Mouse (Mus musculus) kidney, adult 11 months (tissue): ENCODE measurements at regions not wholly inside any gene's neighbourhood (a gene's known extent, or its start where the extent isn't known, plus 50 kb on each side); places are given as distances from the start of the nearest gene placed in this dataset.

Experiments
- DNase-seq: peaks from one replicate; pipeline ENCODE4 v3.0.0; 2022

DNA sequence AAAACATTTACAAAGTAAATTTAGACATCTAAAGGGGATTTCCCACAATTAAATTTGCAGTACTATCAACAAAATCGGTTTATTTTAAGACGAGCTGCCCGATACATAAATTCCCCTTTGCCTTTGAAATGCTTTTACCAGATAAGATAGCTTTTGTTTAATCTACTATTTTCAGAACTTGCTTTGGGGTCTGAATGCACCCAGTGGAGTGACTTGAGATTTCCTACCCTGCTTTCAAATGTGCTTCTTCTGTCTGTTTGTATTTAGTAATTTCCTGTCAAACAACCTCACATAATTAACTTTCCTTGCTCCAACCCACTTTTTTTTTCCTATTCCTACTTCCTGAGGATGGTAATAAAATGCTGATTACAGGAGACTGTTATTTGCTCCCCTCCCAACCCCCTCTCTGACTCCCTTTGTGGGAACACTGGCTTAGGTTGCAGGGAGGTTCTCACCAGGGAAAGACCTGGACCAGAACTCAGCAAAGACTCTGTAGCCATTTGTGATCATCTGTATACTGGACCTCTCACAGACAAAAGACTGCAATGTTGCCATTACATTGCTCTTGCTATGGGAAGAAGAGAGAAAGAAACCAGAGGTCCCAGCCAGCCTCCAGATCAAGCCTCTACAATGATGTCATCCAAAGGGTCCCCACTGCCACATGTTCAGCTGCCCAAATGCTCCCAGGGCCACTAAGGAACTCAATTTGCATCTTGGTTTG is 318.1 kb downstream of the Sox4 start:
- no peak for DNase-seq

DNA sequence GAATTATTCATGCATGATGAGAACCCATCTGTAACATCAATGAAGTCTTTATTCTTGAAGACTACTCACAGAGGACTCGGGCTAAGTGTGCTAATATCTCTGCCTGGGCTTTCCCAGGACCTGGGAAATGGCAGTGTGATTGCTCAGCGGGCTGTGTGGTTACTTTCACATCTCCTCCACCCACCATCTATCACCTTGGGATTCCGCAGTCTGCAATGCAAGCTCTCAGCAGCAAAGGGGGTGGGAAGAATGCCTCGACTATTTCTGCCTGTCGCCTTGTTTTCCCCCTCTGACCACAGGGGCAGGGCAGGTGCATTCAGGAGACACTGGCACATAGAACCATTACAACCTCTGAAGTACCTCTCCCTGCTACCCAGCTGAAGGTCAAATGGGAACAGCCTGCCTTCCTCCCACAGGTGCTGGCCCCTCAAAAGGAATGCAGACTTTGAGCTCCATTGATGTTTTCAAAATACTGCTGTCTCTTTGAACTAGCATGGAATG is 319.9 kb downstream of the Sox4 start:
- peak; percentile 44 for DNase-seq

DNA sequence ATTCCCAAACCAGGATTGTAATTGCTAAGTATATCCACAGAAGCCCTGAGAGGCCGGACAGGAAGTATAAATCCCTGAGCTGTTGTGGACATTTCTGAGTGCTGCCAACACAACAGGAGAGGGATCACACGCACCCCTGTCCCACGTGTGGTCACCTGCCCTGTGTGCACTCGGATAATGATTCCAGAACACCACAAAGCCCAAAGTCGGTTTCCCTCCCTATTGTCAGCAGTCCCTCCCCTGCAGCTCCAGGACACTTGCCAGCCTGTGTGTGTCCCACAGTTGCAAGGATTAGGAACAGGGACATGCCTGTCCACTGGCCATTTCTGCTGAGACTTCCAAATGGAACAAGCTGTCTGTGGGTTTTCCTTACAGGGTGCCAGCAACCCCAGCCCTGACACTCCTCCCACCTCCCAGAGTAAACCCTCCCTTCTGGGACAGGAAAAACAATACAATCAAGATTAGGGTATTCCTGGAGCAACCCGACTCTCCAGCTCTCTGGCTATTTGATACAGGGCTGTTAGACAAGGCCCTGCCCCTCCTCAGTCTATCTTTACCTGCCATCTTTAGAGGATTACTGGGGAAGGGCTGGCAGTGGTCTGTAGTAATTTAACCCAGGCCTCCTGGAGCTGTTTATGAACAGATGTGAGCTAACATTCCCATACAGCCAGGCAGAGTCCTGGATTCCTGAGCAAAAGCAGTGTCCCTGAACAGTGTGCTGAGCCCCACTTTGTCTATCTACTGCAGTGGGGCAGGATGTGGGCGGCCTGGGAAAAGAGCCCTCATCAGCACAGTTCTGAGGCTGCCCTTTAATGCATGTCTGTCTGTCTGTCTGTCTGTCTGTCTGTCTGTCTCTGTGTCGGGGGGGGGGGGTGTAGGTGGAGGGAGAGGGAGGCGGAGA is 323.8 kb downstream of the Sox4 start:
- peak; percentile 39 for DNase-seq

DNA sequence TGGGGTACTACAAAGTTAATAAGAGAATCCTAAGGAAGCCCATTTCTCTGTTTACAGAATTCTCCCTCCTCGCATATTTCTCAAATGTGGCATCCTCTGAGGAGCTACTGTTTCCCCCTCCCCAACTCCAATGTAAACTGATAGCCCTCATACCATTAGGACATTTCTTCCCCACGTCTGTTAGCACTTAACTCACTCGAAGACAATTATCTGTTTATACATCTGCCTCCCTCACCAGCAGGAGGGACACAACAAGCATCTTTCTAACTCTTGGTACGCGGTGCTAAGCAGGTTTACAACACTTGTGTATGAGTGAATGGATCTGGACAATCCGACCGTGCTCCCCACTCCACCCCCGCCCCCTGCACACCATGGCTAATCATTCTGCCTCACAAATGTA is 324.8 kb downstream of the Sox4 start:
- DNase-seq, result no peak

DNA sequence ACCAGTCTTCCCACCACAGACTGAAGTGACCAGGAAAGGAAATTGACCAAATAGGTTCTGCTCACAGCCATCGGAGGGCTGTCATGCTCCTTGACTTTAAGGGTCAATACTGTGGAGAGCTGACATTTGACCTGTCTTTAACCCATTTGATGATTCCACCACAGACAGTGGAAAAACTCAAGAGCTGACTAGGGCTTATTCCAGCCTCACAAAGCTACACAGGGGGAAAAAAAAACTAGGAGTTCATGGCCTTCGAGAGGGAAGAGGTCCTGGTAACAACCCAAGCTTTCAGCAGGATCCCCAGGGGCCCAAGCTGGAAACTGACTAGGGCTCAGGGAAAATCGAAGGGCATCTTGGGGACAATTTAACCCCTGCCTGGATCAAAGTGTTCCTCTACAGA is 334.6 kb downstream of the Sox4 start:
- DNase-seq, result no peak

DNA sequence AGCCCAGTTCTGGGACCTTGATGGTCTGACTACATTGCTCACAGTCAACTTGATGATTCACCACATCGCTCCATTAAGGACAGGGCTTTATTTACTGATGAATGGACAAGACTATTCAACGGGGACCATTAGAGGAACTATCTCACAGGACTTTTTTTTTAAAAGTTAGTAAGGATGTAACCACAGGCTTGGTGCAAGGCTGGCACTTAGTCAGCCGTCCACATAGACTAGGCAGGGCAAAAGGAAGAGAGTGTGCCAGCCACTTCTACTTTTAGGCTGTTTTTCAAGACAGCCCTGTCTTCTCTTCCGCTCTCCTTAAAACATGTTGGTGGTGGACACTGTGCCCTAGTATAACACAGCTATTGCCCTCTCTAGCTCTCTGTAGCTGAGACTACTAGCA is 336.0 kb downstream of the Sox4 start:
- DNase-seq, result no peak

DNA sequence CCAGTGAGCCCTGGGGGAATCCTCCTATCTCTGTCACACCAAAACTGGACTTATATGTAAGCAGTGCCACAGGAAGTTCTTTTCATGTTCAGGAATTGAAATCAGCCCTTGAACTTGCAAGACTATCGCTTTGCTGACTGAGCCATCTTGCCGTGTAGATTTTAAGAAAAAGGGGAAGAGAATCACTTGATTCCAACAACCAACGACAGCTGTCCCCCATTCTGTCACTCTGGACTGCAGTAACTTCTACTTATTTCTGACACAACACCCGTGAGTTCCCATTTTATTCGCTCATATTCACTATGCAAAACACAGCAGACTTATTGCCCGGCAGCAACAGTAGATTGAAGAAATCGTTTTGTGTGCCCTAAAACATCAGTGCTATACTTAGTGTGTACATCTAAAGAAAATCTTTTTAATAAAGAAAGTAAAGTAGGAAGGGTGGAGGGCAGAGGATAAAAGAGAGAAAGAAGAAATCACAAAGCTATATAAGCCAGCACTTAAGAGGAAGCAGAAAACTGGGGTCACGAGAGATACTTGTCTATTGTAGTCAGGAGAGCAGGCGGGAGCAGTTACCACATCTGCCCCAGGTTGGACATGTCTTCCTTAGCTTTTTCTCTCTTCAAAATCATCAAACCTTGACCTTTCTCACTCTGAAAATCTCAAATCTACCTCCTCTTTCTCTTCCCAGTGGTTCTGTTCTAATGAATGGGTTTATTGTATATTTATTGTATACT is 336.7 kb downstream of the Sox4 start:
- no peak for DNase-seq

DNA sequence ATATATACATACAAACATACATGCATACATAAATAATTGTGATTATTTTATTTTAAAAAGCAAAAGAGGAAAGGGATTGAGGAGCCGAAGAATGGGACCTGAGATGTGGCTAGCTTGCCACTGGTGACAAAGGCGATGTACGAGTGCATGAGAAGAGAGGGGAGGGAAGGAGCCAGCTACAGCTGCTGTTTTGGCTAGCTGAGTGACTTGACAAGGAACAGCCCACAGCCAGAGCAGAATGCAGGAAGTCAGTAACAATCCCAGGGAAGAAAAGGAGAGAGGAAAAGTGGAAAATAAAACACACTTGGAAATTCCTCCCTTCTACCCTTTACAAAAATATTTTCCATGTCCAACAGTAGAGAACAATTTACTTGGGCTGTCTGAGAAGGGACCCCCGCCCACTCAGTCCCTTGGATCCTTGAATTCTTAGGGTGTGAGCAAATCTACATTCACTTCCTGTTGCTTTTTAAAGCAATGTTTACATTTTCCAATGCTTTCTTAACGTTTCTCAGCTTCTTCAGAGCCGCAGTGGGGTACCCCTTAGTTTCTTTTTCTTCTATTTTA is 345.9 kb downstream of the Sox4 start:
- no peak for DNase-seq

DNA sequence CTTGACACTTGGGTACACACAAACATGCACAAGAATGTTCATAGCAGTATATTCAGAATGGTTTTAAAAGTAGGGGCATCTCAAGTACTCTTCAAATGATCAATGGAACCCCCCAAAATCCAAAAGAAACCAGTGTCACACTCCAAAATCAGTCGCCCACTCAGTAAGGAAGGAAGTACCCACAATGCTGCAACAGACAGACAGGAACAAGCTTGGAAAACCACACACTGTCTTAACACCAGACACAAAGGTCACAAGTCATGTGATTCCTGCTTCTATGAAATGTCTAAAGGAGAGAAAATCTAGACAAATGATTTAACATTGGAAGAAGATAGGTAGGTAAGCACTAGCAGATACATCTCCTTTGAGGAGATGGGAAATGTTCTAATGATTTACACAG is 346.9 kb downstream of the Sox4 start:
- no peak for DNase-seq

DNA sequence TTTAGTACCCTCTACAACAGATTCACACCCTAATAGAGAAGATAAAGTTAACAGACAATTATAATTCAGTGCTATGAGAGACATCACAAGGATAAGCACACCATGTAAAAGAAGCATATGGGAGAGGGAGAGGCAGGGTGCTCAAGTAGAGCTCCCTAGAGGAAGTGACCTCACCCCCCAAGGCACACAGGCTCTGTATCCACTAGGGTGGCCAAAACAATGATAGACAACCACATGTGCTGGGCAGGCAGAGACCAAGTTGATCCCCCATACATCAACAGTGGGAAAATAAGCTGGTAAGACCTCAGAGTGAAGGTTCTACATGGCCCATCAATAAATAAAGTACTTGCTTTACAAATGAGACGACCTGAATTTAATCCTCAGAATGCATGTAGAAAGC is 347.7 kb downstream of the Sox4 start:
- DNase-seq, result no peak

DNA sequence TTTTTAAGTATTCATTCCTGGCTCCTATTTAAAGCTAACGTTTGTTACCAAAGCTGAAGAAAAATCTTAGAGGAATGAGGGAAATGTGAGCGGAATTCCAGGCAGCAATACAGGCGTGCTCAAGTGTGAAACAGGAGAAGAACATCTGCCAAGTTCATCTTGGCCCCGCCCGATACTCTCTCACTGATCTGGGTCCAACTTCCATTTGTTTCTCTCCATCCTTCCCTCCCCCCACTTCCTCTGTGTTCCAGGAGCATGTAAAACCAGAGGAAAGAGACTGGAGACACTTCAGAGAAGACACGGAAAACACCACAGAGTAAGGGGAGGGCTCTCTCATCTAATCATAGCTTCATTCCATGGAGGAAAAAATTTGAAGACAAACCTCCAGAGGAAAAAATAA is 346.7 kb downstream of the Gm11361 start:
- peak; percentile 69 for DNase-seq

DNA sequence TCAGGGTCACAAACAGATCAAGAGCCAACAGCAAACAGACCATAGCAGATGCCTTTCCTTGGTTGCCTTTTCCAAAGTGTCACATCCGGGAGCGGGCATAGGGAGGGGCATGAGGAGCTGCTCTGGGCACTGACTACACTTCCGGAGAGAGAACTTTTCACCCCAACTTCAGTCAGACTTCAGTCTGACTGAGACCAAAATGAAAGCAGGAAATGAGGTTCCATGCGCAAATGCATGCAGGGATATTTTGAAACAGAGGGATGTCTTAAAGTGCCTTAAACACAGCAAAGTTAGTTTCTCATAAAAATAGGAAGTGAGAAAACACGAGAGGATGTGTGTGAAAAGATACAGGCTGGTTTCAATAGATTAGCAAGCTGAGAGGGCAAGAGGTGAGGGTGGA is 343.5 kb downstream of the Gm11361 start:
- DNase-seq, result peak; percentile 15

DNA sequence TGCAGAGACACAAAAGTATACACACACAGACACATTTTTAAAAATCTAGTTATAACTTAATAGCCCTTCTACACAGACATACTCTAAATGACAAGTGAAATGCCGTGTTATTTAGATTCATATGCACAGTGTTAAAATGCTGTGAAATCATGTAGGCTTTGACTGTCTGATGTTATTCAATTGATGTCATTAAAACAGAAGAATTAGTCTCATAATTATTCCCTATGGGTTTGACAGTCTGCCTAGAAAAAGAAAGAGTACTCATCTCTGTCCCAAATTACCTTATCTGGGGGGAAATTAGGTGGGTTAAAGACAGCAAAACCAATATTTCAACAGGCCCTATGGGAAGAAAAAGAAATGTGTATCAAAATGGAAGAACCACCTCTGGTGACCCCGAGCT is 339.0 kb downstream of the Gm11361 start:
- DNase-seq, result no peak

DNA sequence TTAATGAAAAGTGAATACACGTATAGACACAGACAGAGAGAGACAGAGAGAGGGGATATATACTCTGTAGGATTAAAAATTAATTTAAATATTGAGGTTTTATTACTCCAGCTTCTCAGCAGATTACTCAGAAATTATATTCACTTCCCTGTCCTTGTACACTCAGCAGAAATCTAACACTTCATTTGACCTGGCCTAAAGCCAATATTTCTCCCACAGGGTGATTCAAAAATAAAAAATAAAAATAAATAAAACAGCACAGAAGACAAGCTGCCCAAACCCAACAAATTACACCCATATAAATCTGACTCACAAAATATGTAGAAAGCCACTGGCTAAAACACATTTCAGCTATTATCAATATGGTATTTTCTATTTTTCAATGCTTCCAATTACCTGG is 334.8 kb downstream of the Gm11361 start:
- DNase-seq, result no peak

DNA sequence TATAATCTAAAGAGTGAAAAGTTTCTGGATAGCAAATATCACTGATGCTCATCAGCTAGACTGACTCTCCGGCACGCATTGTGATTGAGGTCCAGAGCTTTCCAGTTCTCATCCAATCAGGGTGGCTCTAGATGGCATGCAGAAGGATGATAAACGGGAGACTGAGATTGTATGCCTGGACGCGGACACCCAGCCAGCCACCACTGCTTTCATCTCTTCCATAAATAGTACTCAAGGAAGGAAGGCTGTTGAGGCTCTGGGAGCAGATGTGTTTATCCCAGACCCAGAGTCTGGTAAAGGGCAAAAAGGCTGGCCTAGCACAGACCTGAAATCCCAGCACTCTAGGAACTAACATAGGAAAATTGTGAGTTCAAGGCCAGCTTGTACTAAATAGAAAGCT is 330.6 kb downstream of the Gm11361 start:
- DNase-seq, result no peak

DNA sequence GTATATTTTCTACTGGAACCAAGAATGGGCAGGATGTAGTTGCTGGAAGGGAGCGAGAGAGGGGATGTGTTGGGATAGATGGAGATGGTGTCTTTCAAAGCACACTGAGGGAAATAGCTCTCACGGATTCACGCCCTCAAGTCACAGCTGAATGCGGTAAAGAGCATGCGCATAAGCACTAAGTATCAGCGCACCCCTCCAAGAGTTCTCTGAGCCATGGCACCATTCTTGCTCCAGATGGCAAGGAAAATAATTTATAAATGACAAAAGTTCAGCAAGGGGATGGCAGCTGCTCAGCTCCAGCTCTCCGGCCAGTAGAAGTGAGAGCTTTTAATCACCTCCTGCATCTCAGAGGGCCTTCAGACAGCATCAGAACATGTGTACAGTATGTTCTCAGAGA is 329.4 kb downstream of the Gm11361 start:
- no peak for DNase-seq

DNA sequence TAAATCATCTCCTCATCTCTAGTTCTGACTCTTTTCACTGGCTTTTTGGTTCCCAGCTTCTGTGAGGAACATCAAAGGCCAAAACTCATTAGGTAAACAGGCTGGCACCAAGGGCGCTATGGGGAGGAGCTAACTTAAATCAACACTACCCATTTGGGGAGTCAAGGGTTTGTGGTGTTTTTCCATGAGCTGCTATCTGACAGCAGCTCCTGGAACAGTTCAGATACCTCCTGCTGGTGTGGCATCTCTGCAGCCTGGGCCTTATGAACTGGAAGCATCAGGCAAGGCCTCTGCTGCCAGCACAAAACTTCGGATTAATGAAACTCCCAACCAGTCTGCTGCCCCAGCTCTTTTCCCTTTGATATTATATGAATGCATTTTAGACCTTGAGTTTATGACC is 328.8 kb downstream of the Gm11361 start:
- DNase-seq, result peak; percentile 14

DNA sequence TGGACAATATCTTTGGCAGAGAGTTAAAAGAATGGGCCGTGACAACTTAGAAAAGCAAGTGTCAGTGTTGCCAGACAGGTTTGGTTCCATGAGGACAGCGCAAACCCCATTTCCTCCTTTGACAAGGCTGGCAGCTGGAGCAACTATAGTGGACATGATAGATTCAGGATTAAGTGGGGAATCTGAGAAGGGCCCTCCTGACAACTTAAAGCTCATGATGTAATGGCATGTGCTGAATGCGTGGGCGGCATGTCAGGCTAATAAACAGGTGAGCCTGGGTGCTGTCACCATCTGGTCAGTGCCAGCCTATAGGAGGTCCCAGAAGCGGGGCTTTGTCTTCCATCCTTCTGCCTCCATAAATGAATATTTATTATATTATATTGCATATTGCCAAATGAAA is 326.3 kb downstream of the Gm11361 start:
- DNase-seq, result no peak

DNA sequence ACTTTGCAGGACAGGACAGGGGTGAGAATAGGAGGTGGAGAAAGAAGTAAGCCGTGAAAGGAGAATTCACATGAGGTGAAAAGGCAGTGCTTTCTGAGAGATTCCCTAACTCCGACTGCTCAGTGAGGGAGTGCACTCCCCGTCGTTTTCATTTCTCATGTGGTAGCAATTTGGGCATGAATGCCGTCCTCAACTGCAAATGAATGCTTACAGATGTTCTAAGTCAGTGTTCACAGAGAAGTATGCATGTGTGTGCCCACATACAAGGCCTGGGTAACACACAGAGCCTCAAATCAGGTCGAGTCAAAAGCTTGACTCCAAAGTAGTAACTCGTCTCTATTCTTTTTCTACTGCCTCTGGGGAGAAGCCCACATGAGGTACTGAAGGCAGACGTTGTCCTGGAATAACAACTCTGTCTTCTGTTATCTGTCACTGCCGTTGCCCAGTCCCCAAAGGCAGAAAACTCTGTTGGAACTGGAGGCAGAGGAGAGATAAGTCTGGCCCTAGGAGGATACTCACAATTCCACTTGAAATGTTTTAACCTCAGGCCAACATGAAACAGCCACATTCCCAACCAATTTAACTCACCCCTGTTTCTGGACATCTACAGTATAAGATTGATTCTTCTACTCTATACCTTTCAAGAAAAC is 318.0 kb downstream of the Gm11361 start:
- no peak for DNase-seq

DNA sequence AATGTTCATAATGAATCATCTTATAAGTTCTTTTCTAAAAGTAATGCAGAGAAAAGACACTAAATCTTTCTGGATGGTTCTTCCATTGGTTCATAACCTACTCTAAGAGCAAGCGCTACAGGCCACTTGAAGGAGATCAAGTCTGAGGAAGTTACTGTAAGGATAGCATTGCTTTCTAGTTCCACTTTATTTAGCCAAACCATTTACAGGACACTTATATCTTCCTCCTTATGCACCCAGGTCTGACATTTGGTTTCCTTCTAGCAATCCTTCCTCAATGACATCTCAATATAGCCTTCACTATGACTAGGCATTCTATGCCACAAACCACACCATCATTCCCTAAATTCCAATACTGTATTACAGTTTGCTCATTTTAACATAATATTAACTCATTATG is 316.0 kb downstream of the Gm11361 start:
- no peak for DNase-seq

DNA sequence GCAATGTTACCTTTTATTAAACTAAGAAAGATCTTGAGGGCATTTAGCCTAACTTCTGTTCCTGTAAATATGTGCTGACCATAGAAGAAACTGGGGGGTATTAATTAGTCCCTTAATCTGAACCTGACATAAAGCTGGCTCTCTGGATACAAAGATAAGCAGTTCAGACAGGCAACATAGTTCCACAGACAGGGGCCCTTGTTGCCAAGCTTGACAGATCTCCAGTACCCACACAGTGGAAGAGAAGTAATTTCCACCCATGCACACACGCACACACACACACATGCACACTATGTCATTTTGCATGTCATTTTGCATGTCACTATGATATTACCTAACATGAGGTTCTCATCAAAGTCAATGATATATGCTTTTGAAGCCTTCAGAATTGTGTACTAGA is 315.1 kb downstream of the Gm11361 start:
- DNase-seq, result no peak

DNA sequence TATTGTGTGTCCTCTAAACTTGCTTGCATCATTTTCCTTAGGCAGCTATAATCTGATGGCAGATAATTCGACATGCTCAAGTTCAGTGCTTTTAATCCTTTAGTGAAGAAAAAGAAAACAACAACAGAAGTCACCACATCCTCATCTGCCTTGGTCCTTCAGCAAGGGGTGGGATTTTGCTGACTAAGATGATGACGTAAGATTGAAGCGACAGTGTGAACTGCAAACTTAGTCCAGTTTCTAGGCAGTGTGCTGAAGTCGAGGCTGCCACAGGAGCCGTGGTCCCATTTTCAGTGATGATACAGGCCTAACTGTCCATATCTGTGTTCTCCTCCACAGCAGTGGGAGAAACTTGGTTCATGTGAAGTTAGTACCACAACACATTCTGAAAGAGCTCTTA is 314.4 kb downstream of the Gm11361 start:
- no peak for DNase-seq

DNA sequence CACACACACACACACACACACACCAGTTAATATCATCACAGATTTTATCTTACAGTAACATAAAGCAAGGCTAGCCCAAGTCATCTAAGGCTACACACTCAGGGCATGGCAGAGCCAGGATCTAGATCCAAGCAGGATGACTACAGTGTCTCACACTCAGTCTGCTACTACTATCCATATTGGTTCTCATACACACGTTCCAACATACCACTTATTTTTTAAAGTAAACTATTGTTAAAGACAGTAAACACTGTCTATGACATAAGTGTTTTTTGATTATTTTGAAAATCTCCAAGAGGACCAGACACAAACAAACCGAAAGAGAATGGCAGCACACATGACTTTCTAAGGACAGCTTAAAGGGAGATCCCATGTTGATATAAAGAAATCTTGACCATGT is 306.3 kb downstream of the Gm11361 start:
- DNase-seq, result no peak
